28 mouse cellular contexts compared by ENCODE assay signal in genomic region chr3:51055004-51055403, GRCm38 (mm10).
"Had no signal": no experiment of that assay in that cellular context is flagged by ENCODE, and none has a peak within 500 bp of the region (broad histone marks: within the 10 kb centered on the region; RNA-seq: fewer than 3 reads in every experiment).

No protein-coding gene starts in this region.

- ATAC-seq: forebrain, embryonic 13.5 days; forebrain, embryonic 14.5 days; forebrain, embryonic 15.5 days; forebrain, embryonic 16.5 days; forebrain, postnatal 0 days had no signal

- H3K27ac ChIP-seq: embryonic facial prominence, embryonic 10.5 days; embryonic facial prominence, embryonic 12.5 days; embryonic facial prominence, embryonic 13.5 days; embryonic facial prominence, embryonic 15.5 days; forebrain, embryonic 10.5 days; forebrain, embryonic 12.5 days; forebrain, embryonic 13.5 days; forebrain, embryonic 15.5 days; gastrocnemius, adult 2 months had no signal

- H3K27me3 ChIP-seq: embryonic facial prominence, embryonic 12.5 days; embryonic facial prominence, embryonic 13.5 days; embryonic facial prominence, embryonic 15.5 days; forebrain, embryonic 12.5 days; forebrain, embryonic 13.5 days; forebrain, embryonic 15.5 days had no signal

- H3K4me2 ChIP-seq: embryonic facial prominence, embryonic 12.5 days; embryonic facial prominence, embryonic 13.5 days; embryonic facial prominence, embryonic 15.5 days; forebrain, embryonic 12.5 days; forebrain, embryonic 13.5 days; forebrain, embryonic 15.5 days had no signal

- H3K9me3 ChIP-seq: forebrain, embryonic 15.5 days had no signal

- DNase-seq: cerebellum, adult 18-20 months; cerebellum, adult 2 months; cerebellum, adult 8-10 months; cerebellum, adult 9-10 months; cerebellum, adult 9-11 months; cerebellum, postnatal 10 days; cerebellum, postnatal 14 days; cerebellum, postnatal 25 days; cerebellum, postnatal 36 days; embryo, embryonic 11 days; forebrain, postnatal 0 days; gastrocnemius, adult 2 months; gastrocnemius, postnatal 10 days; gastrocnemius, postnatal 14 days; gastrocnemius, postnatal 25 days; gastrocnemius, postnatal 36 days; heart, adult 11 months had no signal

- H3K4me3 ChIP-seq: embryonic facial prominence, embryonic 10.5 days; embryonic facial prominence, embryonic 12.5 days; embryonic facial prominence, embryonic 13.5 days; embryonic facial prominence, embryonic 15.5 days; erythroblast, embryonic 14.5 days; forebrain, embryonic 10.5 days; forebrain, embryonic 12.5 days; forebrain, embryonic 13.5 days; forebrain, embryonic 15.5 days; gastrocnemius, adult 2 months had no signal

- H3K9ac ChIP-seq: embryonic facial prominence, embryonic 12.5 days; embryonic facial prominence, embryonic 13.5 days; embryonic facial prominence, embryonic 15.5 days; forebrain, embryonic 12.5 days; forebrain, embryonic 13.5 days; forebrain, embryonic 15.5 days; forebrain, postnatal 0 days had no signal

- H3K4me1 ChIP-seq: embryonic facial prominence, embryonic 10.5 days; embryonic facial prominence, embryonic 12.5 days; embryonic facial prominence, embryonic 13.5 days; embryonic facial prominence, embryonic 15.5 days; forebrain, embryonic 10.5 days; forebrain, embryonic 12.5 days; forebrain, embryonic 13.5 days; forebrain, embryonic 15.5 days had no signal

- H3K36me3 ChIP-seq: embryonic facial prominence, embryonic 10.5 days; embryonic facial prominence, embryonic 12.5 days; embryonic facial prominence, embryonic 13.5 days; embryonic facial prominence, embryonic 15.5 days; forebrain, embryonic 10.5 days; forebrain, embryonic 12.5 days; forebrain, embryonic 15.5 days had no signal
